12 mouse cellular contexts compared by ENCODE assay signal in genomic region chr11:5009354-5010074, GRCm38 (mm10). TPM values are rescaled to one million over a fixed set of nuclear protein-coding genes. Genes with fewer than 3 reads are reported as not detected.
A peak's percentile ranks its signal among the peaks of the same experiment; 100 is the strongest.
DNase-seq lines count a peak whose midpoint lies in the region; ATAC-seq lines count a peak whose summit lies in the region.
"Had no signal": no experiment of that assay in that cellular context is flagged by ENCODE, and none has a peak within 500 bp of the region (broad histone marks: within the 10 kb centered on the region; RNA-seq: fewer than 3 reads in every experiment).

No protein-coding gene starts in this region.

- no peaks in the 10 kb centered on the region for H3K36me3 ChIP-seq in heart, embryonic 11.5 days (ENCODE audit: control insufficient read depth, insufficient read depth, low read length)
- peaks cover 66% of the 10 kb centered on the region for H3K36me3 ChIP-seq in liver, embryonic 12.5 days

- WGBS in heart, embryonic 11.5 days (ENCODE audit: insufficient replicate concordance) = 56% methylated on average over 3 of the region's 3 CpGs
- 24% methylated on average over 3 of the region's 3 CpGs for WGBS in liver, embryonic 12.5 days (ENCODE audit: insufficient replicate concordance)

- H3K27me3 ChIP-seq in heart, embryonic 11.5 days (ENCODE audit: control insufficient read depth, insufficient read depth, low read length) = no peaks in the 10 kb centered on the region
- H3K27me3 ChIP-seq in liver, embryonic 12.5 days (replicated peaks) = no peaks in the 10 kb centered on the region
- H3K27me3 ChIP-seq: lung, embryonic 15.5 days had no signal

- H3K4me2 ChIP-seq in heart, embryonic 11.5 days = peak overlapping the region; percentile 15; the same call in 1 of the 2 replicates
- H3K4me2 ChIP-seq in liver, embryonic 12.5 days = peak overlapping the region; percentile 67
- H3K4me2 ChIP-seq: lung, embryonic 15.5 days had no signal

- H3K9ac ChIP-seq in heart, embryonic 11.5 days (ENCODE audit: low read depth, low read length) = no peak overlapping the region
- peak overlapping the region; percentile 69 for H3K9ac ChIP-seq in liver, embryonic 12.5 days
- H3K9ac ChIP-seq: lung, embryonic 15.5 days had no signal

- H3K4me1 ChIP-seq in heart, embryonic 11.5 days (ENCODE audit: control insufficient read depth, insufficient read depth, low read length) = peaks cover 3% of the 10 kb centered on the region; the same call in 1 of the 2 replicates
- peaks cover 80% of the 10 kb centered on the region for H3K4me1 ChIP-seq in liver, embryonic 12.5 days
- H3K4me1 ChIP-seq: lung, embryonic 15.5 days had no signal

- H3K9me3 ChIP-seq in heart, embryonic 11.5 days (replicated peaks; ENCODE audit: control insufficient read depth, low read length) = no peaks in the 10 kb centered on the region
- no peaks in the 10 kb centered on the region for H3K9me3 ChIP-seq in liver, embryonic 12.5 days (replicated peaks)
- H3K9me3 ChIP-seq: lung, embryonic 15.5 days had no signal

- no peak overlapping the region for H3K4me3 ChIP-seq in heart, embryonic 11.5 days (ENCODE audit: low read depth, low read length)
- H3K4me3 ChIP-seq in liver, embryonic 12.5 days = peak overlapping the region; percentile 52
- H3K4me3 ChIP-seq: lung, embryonic 15.5 days had no signal

- no peak overlapping the region for H3K27ac ChIP-seq in heart, embryonic 11.5 days (ENCODE audit: low read depth, low read length)
- peak overlapping the region; percentile 96 for H3K27ac ChIP-seq in liver, embryonic 12.5 days
- H3K27ac ChIP-seq: lung, embryonic 15.5 days had no signal

- DNase-seq in heart, adult 9 months (ENCODE audit: low spot score in 2 of 2) = no peak
- DNase-seq in urinary bladder, postnatal 14 days (ENCODE audit: low spot score) = peak; percentile 15
- DNase-seq in urinary bladder, adult 18-20 months (ENCODE audit: low spot score in 2 of 2) = no peak
- DNase-seq in testis, postnatal 14 days (ENCODE audit: low spot score) = no peak
- DNase-seq in urinary bladder, postnatal 10 days (ENCODE audit: low spot score) = no peak
- DNase-seq in kidney, adult 9 months = no peak
- DNase-seq: cerebellum, adult 18-20 months had no signal

- ATAC-seq in heart, embryonic 11.5 days (replicated peaks; ENCODE audit: insufficient number of reproducible peaks, low FRiP score, low TSS enrichment) = no peak; the same call in 1 of the 2 replicates
- peak; percentile 92 for ATAC-seq in liver, embryonic 12.5 days
- ATAC-seq: hindbrain, embryonic 16.5 days; midbrain, embryonic 16.5 days had no signal

RNA-seq across cellular contexts. Expression of gene Ap1b1, which starts 22.9 kb away (rescaled TPM):
- 47.6 and 57.9 TPM in 2 replicates for polyA plus RNA-seq in heart, embryonic 11.5 days (2014; fragmentation: Nextera tagmentation; extraction: Ambion mirVana)
- 110 TPM in 2 replicates for polyA plus RNA-seq in liver, embryonic 12.5 days (2016; fragmentation: Nextera tagmentation; extraction: Ambion mirVana)

RNA-seq across cellular contexts. Expression of gene Rasl10a, which starts 48.4 kb away (rescaled TPM):
- 0.92 and 1.1 TPM in 2 replicates for polyA plus RNA-seq in heart, embryonic 11.5 days (2014; fragmentation: Nextera tagmentation; extraction: Ambion mirVana)
- 0.77 and 1.1 TPM in 2 replicates for polyA plus RNA-seq in liver, embryonic 12.5 days (2016; fragmentation: Nextera tagmentation; extraction: Ambion mirVana)

RNA-seq across cellular contexts. Expression of gene Gas2l1, which starts 55.6 kb away (rescaled TPM):
- polyA plus RNA-seq in heart, embryonic 11.5 days (2014; fragmentation: Nextera tagmentation; extraction: Ambion mirVana) = 23.2 and 26.3 TPM in 2 replicates
- polyA plus RNA-seq in liver, embryonic 12.5 days (2016; fragmentation: Nextera tagmentation; extraction: Ambion mirVana) = 35.2 and 37.5 TPM in 2 replicates
